Mouse (Mus musculus): ENCODE results near the gene Ehd1. TPM values are rescaled to one million over a fixed set of nuclear protein-coding genes. Genes with fewer than 3 reads are reported as not detected.
"Not testable (repeated sequence)": the region's sequence is repeated elsewhere in the genome, so short reads cannot be mapped to it uniquely, and the experiment has no call there.

Gene Ehd1
- total and polyA plus RNA-seq, 3 experiments: 65.9 to 105 TPM; not detected in 1

GRCm38 (mm10) chr19:6311783-6312182 lies 35.3 kb downstream of the Ehd1 start:
- TF ChIP-seq ZNF384 (IDR thresholded peaks at IDR 0.05; ENCODE audit: low read depth, low read length) (peak; percentile 86), HCFC1 (IDR thresholded peaks at IDR 0.05; ENCODE audit: low read depth, low read length) (peak; percentile 77)
- H3K9me3 ChIP-seq (replicated peaks; ENCODE audit: insufficient read depth, low read length); H3K36me3 ChIP-seq (ENCODE audit: control insufficient read depth in 1 of 2, insufficient read depth in 2 of 2, low read length in 2 of 2); H3K4me3 ChIP-seq (ENCODE audit: control insufficient read depth in 1 of 2, insufficient read depth in 1 of 2, low read depth in 2 of 2, low read length in 2 of 2); H3K4me1 ChIP-seq (ENCODE audit: control insufficient read depth in 1 of 2, insufficient read depth in 2 of 2, low read length in 2 of 2); H3K9ac ChIP-seq (ENCODE audit: control insufficient read depth, low read depth, low read length, poor library complexity, severe bottlenecking); H3K27ac ChIP-seq (ENCODE audit: control insufficient read depth, low read depth, low read length); H3K27me3 ChIP-seq (ENCODE audit: control insufficient read depth in 1 of 2, insufficient read depth in 2 of 2, low read length in 2 of 2); H3K79me2 ChIP-seq (ENCODE audit: control insufficient read depth, insufficient read depth, low read length, poor library complexity); DNase-seq (ENCODE audit: low read depth, low spot score): not testable (repeated sequence)

GRCm38 (mm10) chr19:6313796-6314195 lies 37.3 kb downstream of the Ehd1 start:
- no peak overlapping the region for H3K4me3 ChIP-seq (ENCODE audit: control insufficient read depth in 1 of 2, insufficient read depth in 1 of 2, low read depth in 2 of 2, low read length in 2 of 2)
- no peak for DNase-seq (ENCODE audit: low read depth, low spot score)
- no peak for TF ChIP-seq SIN3A (IDR thresholded peaks at IDR 0.05; ENCODE audit: low read length)
- no peak for TF ChIP-seq HCFC1 (IDR thresholded peaks at IDR 0.05; ENCODE audit: low read depth, low read length)
- no peak for TF ChIP-seq TCF12 (IDR thresholded peaks at IDR 0.05; ENCODE audit: low read depth, low read length)
- no peak for TF ChIP-seq TAL1 (IDR thresholded peaks at IDR 0.05; ENCODE audit: low read length)
- TF ChIP-seq GABPA (IDR thresholded peaks at IDR 0.05; ENCODE audit: low read depth, low read length): no peak
- no peak for TF ChIP-seq ZKSCAN1 (IDR thresholded peaks at IDR 0.05; ENCODE audit: low read depth, low read length)
- no peak for TF ChIP-seq BHLHE40 (IDR thresholded peaks at IDR 0.05; ENCODE audit: borderline replicate concordance, low read depth, low read length)
- TF ChIP-seq E2F4 (IDR thresholded peaks at IDR 0.05; ENCODE audit: borderline replicate concordance, low read depth, low read length): no peak
- no peak for TF ChIP-seq JUND (IDR thresholded peaks at IDR 0.05; ENCODE audit: low read depth, low read length)
- no peak for TF ChIP-seq ETS1 (IDR thresholded peaks at IDR 0.05; ENCODE audit: low read depth, low read length)
- no peak for TF ChIP-seq ZMIZ1 (IDR thresholded peaks at IDR 0.05; ENCODE audit: low read depth, low read length)
- no peak for TF ChIP-seq NRF1 (IDR thresholded peaks at IDR 0.05; ENCODE audit: insufficient read depth, low read depth, low read length, poor library complexity, severe bottlenecking)
- TF ChIP-seq MAFK (IDR thresholded peaks at IDR 0.05; ENCODE audit: borderline replicate concordance, low read depth, low read length): no peak
- no peak for TF ChIP-seq KAT2A (conservative IDR thresholded peaks at IDR 0.05; ENCODE audit: low read depth, low read length)
- TF ChIP-seq MAZ (IDR thresholded peaks at IDR 0.05; ENCODE audit: low read depth, low read length): no peak
- no peak for TF ChIP-seq CHD1 (IDR thresholded peaks at IDR 0.05; ENCODE audit: low read depth, low read length)
- no peak for TF ChIP-seq USF2 (IDR thresholded peaks at IDR 0.05; ENCODE audit: borderline replicate concordance in 1 of 2, insufficient read depth in 1 of 2, low read depth in 1 of 2, low read length in 2 of 2)
- no peak for TF ChIP-seq GATA1 (IDR thresholded peaks at IDR 0.05; ENCODE audit: low read depth, low read length)
- H3K36me3 ChIP-seq (ENCODE audit: control insufficient read depth in 1 of 2, insufficient read depth in 2 of 2, low read length in 2 of 2): no peaks in the 10 kb centered on the region
- no peaks in the 10 kb centered on the region for H3K9me3 ChIP-seq (replicated peaks; ENCODE audit: insufficient read depth, low read length)
- H3K9ac ChIP-seq (ENCODE audit: control insufficient read depth, low read depth, low read length, poor library complexity, severe bottlenecking): no peak overlapping the region
- no peak overlapping the region for H3K27ac ChIP-seq (ENCODE audit: control insufficient read depth, low read depth, low read length)
- H3K27me3 ChIP-seq (ENCODE audit: control insufficient read depth in 1 of 2, insufficient read depth in 2 of 2, low read length in 2 of 2): no peaks in the 10 kb centered on the region
- no peaks in the 10 kb centered on the region for H3K4me1 ChIP-seq (ENCODE audit: control insufficient read depth in 1 of 2, insufficient read depth in 2 of 2, low read length in 2 of 2)
- H3K79me2 ChIP-seq (ENCODE audit: control insufficient read depth, insufficient read depth, low read length, poor library complexity): no peaks in the 10 kb centered on the region
